27 mouse cellular contexts compared by ENCODE assay signal in the genomic region with DNA sequence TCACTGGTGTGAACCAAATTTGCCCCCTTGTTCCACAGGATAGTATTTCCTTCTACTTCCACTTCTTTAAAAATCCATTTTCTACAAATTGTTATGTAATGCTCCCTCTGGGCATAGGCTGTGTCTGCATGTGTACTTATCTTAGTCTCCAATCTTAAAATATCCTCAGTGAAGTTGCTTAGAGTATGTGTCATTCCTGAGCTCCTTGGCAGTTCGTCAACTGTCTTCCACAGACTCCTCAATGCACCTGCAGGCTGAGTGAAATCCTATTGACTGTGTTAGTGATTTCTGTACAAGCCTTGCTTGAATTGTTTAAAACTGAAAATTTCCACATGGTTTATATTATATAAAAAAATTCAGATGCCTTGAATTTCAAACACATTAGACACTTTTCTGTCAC.
DNase-seq lines count a peak whose midpoint lies in the region; ATAC-seq lines count a peak whose summit lies in the region.
"Had no signal": no experiment of that assay in that cellular context is flagged by ENCODE, and none has a peak within 500 bp of the region (broad histone marks: within the 10 kb centered on the region; RNA-seq: fewer than 3 reads in every experiment).

No protein-coding gene starts in this region.

- no peak overlapping the region for H3K4me2 ChIP-seq in heart, embryonic 11.5 days
- H3K4me2 ChIP-seq: forebrain, embryonic 15.5 days; hindbrain, embryonic 15.5 days; intestine, embryonic 15.5 days had no signal

- no peak overlapping the region for H3K4me3 ChIP-seq in heart, embryonic 11.5 days (ENCODE audit: low read depth, low read length)
- H3K4me3 ChIP-seq: erythroblast, embryonic 14.5 days; forebrain, embryonic 15.5 days; hindbrain, embryonic 15.5 days; intestine, embryonic 15.5 days had no signal

- H3K36me3 ChIP-seq in heart, embryonic 11.5 days (ENCODE audit: control insufficient read depth, insufficient read depth, low read length): no peaks in the 10 kb centered on the region
- H3K36me3 ChIP-seq: forebrain, embryonic 15.5 days; G1E; hindbrain, embryonic 15.5 days; intestine, embryonic 15.5 days had no signal

- H3K9ac ChIP-seq in heart, embryonic 11.5 days (ENCODE audit: low read depth, low read length): no peak overlapping the region
- H3K9ac ChIP-seq: forebrain, embryonic 15.5 days; hindbrain, embryonic 15.5 days; intestine, embryonic 15.5 days; liver, postnatal 0 days had no signal

- peak; percentile 3 to 5 for DNase-seq in cerebellum, postnatal 10 days
- no peak for DNase-seq in cerebellum, adult 9-11 months
- DNase-seq in left cerebral cortex, adult 11 months (ENCODE audit: low spot score): peak; percentile 28
- no peak for DNase-seq in left cerebral cortex, postnatal 10 days (ENCODE audit: extremely low spot score in 1 of 2, low spot score in 2 of 2)
- DNase-seq in left cerebral cortex, postnatal 25 days (ENCODE audit: low spot score in 2 of 2): peak; percentile 39 to 88
- peak; percentile 36 to 48 for DNase-seq in right cerebral cortex, postnatal 36 days (ENCODE audit: low spot score in 2 of 2)
- no peak for DNase-seq in thymus, postnatal 0 days (ENCODE audit: low spot score)
- DNase-seq: adrenal gland, postnatal 36 days; cerebellum, adult 18-20 months; gastrocnemius, postnatal 14 days; heart, adult 18-20 months; heart, postnatal 36 days; kidney, adult 9 months; kidney, postnatal 36 days; liver; liver, postnatal 0 days; lung, postnatal 14 days; midbrain, embryonic 14.5 days; spleen, adult 18-20 months; thymus, postnatal 4 days had no signal

- no peaks in the 10 kb centered on the region for H3K9me3 ChIP-seq in heart, embryonic 11.5 days (replicated peaks; ENCODE audit: control insufficient read depth, low read length)
- H3K9me3 ChIP-seq: forebrain, embryonic 15.5 days; hindbrain, embryonic 15.5 days; intestine, embryonic 15.5 days had no signal

- no peak overlapping the region for H3K27ac ChIP-seq in heart, embryonic 11.5 days (ENCODE audit: low read depth, low read length)
- H3K27ac ChIP-seq: forebrain, embryonic 15.5 days; hindbrain, embryonic 15.5 days; intestine, embryonic 15.5 days had no signal

- no peak for ATAC-seq in heart, embryonic 11.5 days (replicated peaks; ENCODE audit: insufficient number of reproducible peaks, low FRiP score, low TSS enrichment)
- ATAC-seq: activated CD4-positive, CD25-positive, alpha-beta regulatory T cell, adult 4 months; forebrain, embryonic 15.5 days; intestine, embryonic 15.5 days; liver, postnatal 0 days had no signal

- H3K4me1 ChIP-seq in heart, embryonic 11.5 days (ENCODE audit: control insufficient read depth, insufficient read depth, low read length): no peaks in the 10 kb centered on the region
- H3K4me1 ChIP-seq: forebrain, embryonic 15.5 days; hindbrain, embryonic 15.5 days; intestine, embryonic 15.5 days had no signal

- 68% methylated on average over 1 of the region's 1 CpGs for WGBS in heart, embryonic 11.5 days (ENCODE audit: insufficient replicate concordance)

- intact Hi-C loops in left cerebral cortex, postnatal 10 days (cut with DNase I): no loop called here
- intact Hi-C loops in left cerebral cortex, postnatal 25 days (cut with DNase I): no loop called here

- H3K27me3 ChIP-seq in heart, embryonic 11.5 days (ENCODE audit: control insufficient read depth, insufficient read depth, low read length): no peaks in the 10 kb centered on the region
- H3K27me3 ChIP-seq: forebrain, embryonic 15.5 days; hindbrain, embryonic 15.5 days; intestine, embryonic 15.5 days had no signal

Comparison
In these comparisons a context has a peak if more than half of its experiments do, and no peak if none do; other contexts are left out.
1. DNase-seq: peak in cerebellum, postnatal 10 days (2 of 2), left cerebral cortex, adult 11 months (single experiment), left cerebral cortex, postnatal 25 days (2 of 2) and right cerebral cortex, postnatal 36 days (2 of 2); none in cerebellum, adult 9-11 months (single experiment), left cerebral cortex, postnatal 10 days (0 of 2) and thymus, postnatal 0 days (single experiment).